Mouse (Mus musculus) lung, postnatal 0 days (tissue): ENCODE results near the gene Syngr1.

Experiments used
- CTCF ChIP-seq: IDR thresholded peaks from 2 replicates; pipeline ENCODE4 v1.5.1; 2016; ENCODE audit warnings: antibody characterized with exemption, mild to moderate bottlenecking
- EP300 ChIP-seq: IDR thresholded peaks from 2 replicates; pipeline ENCODE4 v1.6.1; 2016; ENCODE audit warnings: antibody characterized with exemption, mild to moderate bottlenecking, control low read depth

DNA sequence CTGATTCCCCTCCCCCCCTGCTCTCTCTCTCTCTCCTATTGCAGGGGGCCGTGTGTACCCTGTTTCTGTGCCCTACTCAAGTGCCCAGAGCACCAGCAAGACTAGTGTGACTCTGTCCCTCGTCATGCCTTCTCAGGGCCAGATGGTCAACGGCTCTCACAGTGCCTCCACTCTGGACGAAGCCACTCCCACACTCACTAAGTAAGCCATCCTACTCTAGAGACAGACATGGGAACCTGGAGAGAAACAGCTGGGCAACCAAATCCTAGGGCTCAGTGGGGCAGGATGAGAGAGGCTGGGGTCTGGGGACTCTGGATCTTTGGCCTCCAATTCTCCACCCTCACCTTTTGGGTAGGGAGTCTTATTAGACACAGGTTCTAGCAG lies 67.6 kb downstream of the Syngr1 start:
- TF ChIP-seq EP300 (no peak), CTCF (no peak)
